Mouse (Mus musculus): ENCODE results near the gene Il10rb. TPM values are rescaled to one million over a fixed set of nuclear protein-coding genes. Genes with fewer than 3 reads are reported as not detected.

Gene Il10rb
- polyA plus RNA-seq, 1 experiment from 2014 or later = 52.3 TPM

- Histone ChIP-seq H3K4me2 (ENCODE audit: low read depth, low read length) (no peak overlapping the region), H3K9ac (ENCODE audit: low read length) (no peak overlapping the region), H3K27me3 (ENCODE audit: control insufficient read depth, insufficient read depth, low read length) (no peaks in the 10 kb centered on the region), H3K36me3 (ENCODE audit: control insufficient read depth, insufficient read depth, low read length) (no peaks in the 10 kb centered on the region), H3K4me3 (replicated peaks; ENCODE audit: low read length) (no peak overlapping the region), H3K9me3 (replicated peaks; ENCODE audit: control insufficient read depth, low read length) (no peaks in the 10 kb centered on the region), H3K4me1 (ENCODE audit: control insufficient read depth, insufficient read depth, low read length) (no peaks in the 10 kb centered on the region), H3K27ac (ENCODE audit: low read length) (no peak overlapping the region)
- no peak for ATAC-seq (ENCODE audit: insufficient read depth, low FRiP score)
- 71% methylated on average over 11 of the region's 11 CpGs for WGBS
These were observed 53.9 kb downstream of the Il10rb start for GRCm38 (mm10) chr16:91459841-91460370.

GRCm38 (mm10) chr16:91461066-91461638 lies 55.2 kb downstream of the Il10rb start:
- 50% methylated on average over 11 of the region's 11 CpGs for WGBS
- Histone ChIP-seq H3K36me3 (ENCODE audit: control insufficient read depth, insufficient read depth, low read length) (no peaks in the 10 kb centered on the region), H3K27ac (ENCODE audit: low read length) (peak overlapping the region; percentile 36; the same call in 1 of the 2 replicates), H3K9ac (ENCODE audit: low read length) (no peak overlapping the region), H3K4me2 (ENCODE audit: low read depth, low read length) (peak overlapping the region; percentile 36; the same call in 1 of the 2 replicates), H3K4me1 (ENCODE audit: control insufficient read depth, insufficient read depth, low read length) (peaks cover 9% of the 10 kb centered on the region), H3K9me3 (replicated peaks; ENCODE audit: control insufficient read depth, low read length) (no peaks in the 10 kb centered on the region), H3K27me3 (ENCODE audit: control insufficient read depth, insufficient read depth, low read length) (no peaks in the 10 kb centered on the region), H3K4me3 (replicated peaks; ENCODE audit: low read length) (no peak overlapping the region)
- ATAC-seq (ENCODE audit: insufficient read depth, low FRiP score) = no peak

GRCm38 (mm10) chr16:91461773-91462181 lies 55.8 kb downstream of the Il10rb start:
- ATAC-seq (ENCODE audit: insufficient read depth, low FRiP score) = no peak

GRCm38 (mm10) chr16:91462644-91463043 lies 56.7 kb downstream of the Il10rb start:
- ATAC-seq (ENCODE audit: insufficient read depth, low FRiP score) = no peak
- Histone ChIP-seq H3K4me3 (replicated peaks; ENCODE audit: low read length) (no peak overlapping the region), H3K9ac (ENCODE audit: low read length) (no peak overlapping the region), H3K4me2 (ENCODE audit: low read depth, low read length) (no peak overlapping the region), H3K27ac (ENCODE audit: low read length) (no peak overlapping the region; the same call in 1 of the 2 replicates), H3K9me3 (replicated peaks; ENCODE audit: control insufficient read depth, low read length) (no peaks in the 10 kb centered on the region), H3K4me1 (ENCODE audit: control insufficient read depth, insufficient read depth, low read length) (peaks cover 14% of the 10 kb centered on the region), H3K36me3 (ENCODE audit: control insufficient read depth, insufficient read depth, low read length) (no peaks in the 10 kb centered on the region), H3K27me3 (ENCODE audit: control insufficient read depth, insufficient read depth, low read length) (no peaks in the 10 kb centered on the region)
- 73% methylated on average over 3 of the region's 3 CpGs for WGBS

More at GRCm38 (mm10) chr16:91461773-91462181, 55.8 kb downstream of the Il10rb start:
- peaks cover 14% of the 10 kb centered on the region for H3K4me1 ChIP-seq (ENCODE audit: control insufficient read depth, insufficient read depth, low read length)
- no peaks in the 10 kb centered on the region for H3K27me3 ChIP-seq (ENCODE audit: control insufficient read depth, insufficient read depth, low read length)
- H3K4me3 ChIP-seq (replicated peaks; ENCODE audit: low read length) = no peak overlapping the region
- peak overlapping the region; percentile 53; the same call in 1 of the 2 replicates for H3K27ac ChIP-seq (ENCODE audit: low read length)
- no peaks in the 10 kb centered on the region for H3K36me3 ChIP-seq (ENCODE audit: control insufficient read depth, insufficient read depth, low read length)
- no peak overlapping the region for H3K4me2 ChIP-seq (ENCODE audit: low read depth, low read length)
- WGBS = 44% methylated on average over 9 of the region's 9 CpGs
- H3K9ac ChIP-seq (ENCODE audit: low read length) = no peak overlapping the region
- H3K9me3 ChIP-seq (replicated peaks; ENCODE audit: control insufficient read depth, low read length) = no peaks in the 10 kb centered on the region

- WGBS = 80% methylated on average over 2 of the region's 2 CpGs
- H3K4me3 ChIP-seq (replicated peaks; ENCODE audit: low read length) = no peak overlapping the region
- H3K9ac ChIP-seq (ENCODE audit: low read length) = no peak overlapping the region
- no peak for ATAC-seq (ENCODE audit: insufficient read depth, low FRiP score)
- no peak overlapping the region for H3K27ac ChIP-seq (ENCODE audit: low read length)
- no peaks in the 10 kb centered on the region for H3K27me3 ChIP-seq (ENCODE audit: control insufficient read depth, insufficient read depth, low read length)
- H3K4me1 ChIP-seq (ENCODE audit: control insufficient read depth, insufficient read depth, low read length) = peaks cover 14% of the 10 kb centered on the region
- 0 out of 2 replicates have a peak, but pooled peaks cover 5% of the 10 kb centered on the region for H3K9me3 ChIP-seq (replicated peaks; ENCODE audit: control insufficient read depth, low read length)
- no peaks in the 10 kb centered on the region for H3K36me3 ChIP-seq (ENCODE audit: control insufficient read depth, insufficient read depth, low read length)
- H3K4me2 ChIP-seq (ENCODE audit: low read depth, low read length) = no peak overlapping the region
These were observed 57.4 kb downstream of the Il10rb start for GRCm38 (mm10) chr16:91463400-91463799.

- Histone ChIP-seq H3K27me3 (ENCODE audit: control insufficient read depth, insufficient read depth, low read length) (no peaks in the 10 kb centered on the region), H3K4me1 (ENCODE audit: control insufficient read depth, insufficient read depth, low read length) (peaks cover 14% of the 10 kb centered on the region), H3K27ac (ENCODE audit: low read length) (peak overlapping the region; percentile 87), H3K4me2 (ENCODE audit: low read depth, low read length) (peak overlapping the region; percentile 98), H3K9ac (ENCODE audit: low read length) (no peak overlapping the region; the same call in 1 of the 2 replicates), H3K9me3 (replicated peaks; ENCODE audit: control insufficient read depth, low read length) (0 out of 2 replicates have a peak, but pooled peaks cover 6% of the 10 kb centered on the region), H3K36me3 (ENCODE audit: control insufficient read depth, insufficient read depth, low read length) (no peaks in the 10 kb centered on the region), H3K4me3 (replicated peaks; ENCODE audit: low read length) (peak overlapping the region; percentile 68)
- ATAC-seq (ENCODE audit: insufficient read depth, low FRiP score) = no peak
- 83% methylated on average over 4 of the region's 4 CpGs for WGBS
These were observed 58.0 kb downstream of the Il10rb start for GRCm38 (mm10) chr16:91463836-91464400.

GRCm38 (mm10) chr16:91464594-91465504 lies 58.9 kb downstream of the Il10rb start:
- ATAC-seq (ENCODE audit: insufficient read depth, low FRiP score) = peak; percentile 99
- Histone ChIP-seq H3K4me2 (ENCODE audit: low read depth, low read length) (peak overlapping the region; percentile 98), H3K9ac (ENCODE audit: low read length) (peak overlapping the region; percentile 74), H3K9me3 (replicated peaks; ENCODE audit: control insufficient read depth, low read length) (0 out of 2 replicates have a peak, but pooled peaks cover 6% of the 10 kb centered on the region), H3K4me3 (replicated peaks; ENCODE audit: low read length) (peak overlapping the region; percentile 68), H3K4me1 (ENCODE audit: control insufficient read depth, insufficient read depth, low read length) (peaks cover 14% of the 10 kb centered on the region), H3K27me3 (ENCODE audit: control insufficient read depth, insufficient read depth, low read length) (no peaks in the 10 kb centered on the region), H3K36me3 (ENCODE audit: control insufficient read depth, insufficient read depth, low read length) (no peaks in the 10 kb centered on the region), H3K27ac (ENCODE audit: low read length) (peak overlapping the region; percentile 87)
- WGBS = 2% methylated on average over 44 of the region's 44 CpGs

GRCm38 (mm10) chr16:91465505-91466240 lies 59.7 kb downstream of the Il10rb start:
- H3K4me2 ChIP-seq (ENCODE audit: low read depth, low read length) = peak overlapping the region; percentile 98
- WGBS = 50% methylated on average over 13 of the region's 13 CpGs

More at GRCm38 (mm10) chr16:91465505-91466240, 59.7 kb downstream of the Il10rb start:
- peak overlapping the region; percentile 68 for H3K4me3 ChIP-seq (replicated peaks; ENCODE audit: low read length)
- H3K4me1 ChIP-seq (ENCODE audit: control insufficient read depth, insufficient read depth, low read length) = peaks cover 14% of the 10 kb centered on the region
- no peaks in the 10 kb centered on the region for H3K36me3 ChIP-seq (ENCODE audit: control insufficient read depth, insufficient read depth, low read length)
- no peak for ATAC-seq (ENCODE audit: insufficient read depth, low FRiP score)
- H3K9ac ChIP-seq (ENCODE audit: low read length) = peak overlapping the region; percentile 70
- H3K27me3 ChIP-seq (ENCODE audit: control insufficient read depth, insufficient read depth, low read length) = no peaks in the 10 kb centered on the region
- no peak overlapping the region for H3K27ac ChIP-seq (ENCODE audit: low read length)
- H3K9me3 ChIP-seq (replicated peaks; ENCODE audit: control insufficient read depth, low read length) = 0 out of 2 replicates have a peak, but pooled peaks cover 6% of the 10 kb centered on the region

Measured in stomach, embryonic 16.5 days (tissue).